Mouse (Mus musculus) heart, adult 2 months (tissue): Measurements from ENCODE around the gene Ints14. TPM values are rescaled to one million over a fixed set of nuclear protein-coding genes. Genes with fewer than 3 reads are reported as not detected.

Experiments used
- DNase-seq, 2 experiments: peaks; one replicate each; pipeline ENCODE4 v3.0.0; 2021
- H3K27ac ChIP-seq: fragments of 200-600 bp; 2 replicates; pipeline ENCODE4 v1.8.1; 2022
- H3K27me3 ChIP-seq: fragments of 200-500 bp; 2 replicates; pipeline ENCODE4 v1.6.1; 2012; ENCODE audit warnings: mild to moderate bottlenecking, low read length, inconsistent platforms, mixed read lengths; ENCODE audit not compliant: control insufficient read depth, insufficient read depth
- H3K36me3 ChIP-seq: fragments of 200-500 bp; 2 replicates; pipeline ENCODE4 v1.6.1; 2012; ENCODE audit warnings: low read length, inconsistent platforms; ENCODE audit not compliant: control insufficient read depth, insufficient read depth
- H3K4me1 ChIP-seq: fragments of 200-500 bp; 2 replicates; pipeline ENCODE4 v1.6.1; 2011; ENCODE audit warnings: low read length; ENCODE audit not compliant: control insufficient read depth, insufficient read depth
- H3K4me3 ChIP-seq: fragments of 200-600 bp; 2 replicates; pipeline ENCODE4 v1.8.1; 2022
- H3K79me2 ChIP-seq: fragments of 200-500 bp; replicated peaks from 2 replicates; pipeline ENCODE4 v1.6.1; 2012; ENCODE audit warnings: mild to moderate bottlenecking, inconsistent platforms, low read length, moderate library complexity, mixed read lengths; ENCODE audit not compliant: control insufficient read depth, insufficient read depth
- H3K9ac ChIP-seq: fragments of 200-500 bp; 2 replicates; pipeline ENCODE4 v1.6.1; 2012; ENCODE audit warnings: low read depth, mild to moderate bottlenecking, control low read depth, inconsistent platforms, low read length, mixed read lengths
- CTCF ChIP-seq: fragments of 200-600 bp; IDR thresholded peaks from 2 replicates; pipeline ENCODE4 v1.8.1; 2022; ENCODE audit warnings: antibody characterized with exemption, mild to moderate bottlenecking, moderate library complexity
- EP300 ChIP-seq: fragments of 200-500 bp; IDR thresholded peaks from 2 replicates; pipeline ENCODE4 v1.6.1; 2011; ENCODE audit warnings: low read depth, low read length, control low read depth; ENCODE audit not compliant: insufficient read depth
- POLR2A ChIP-seq: fragments of 200-500 bp; IDR thresholded peaks from 2 replicates; pipeline ENCODE4 v1.6.1; 2011; ENCODE audit warnings: mild to moderate bottlenecking, low read depth, low read length, control low read depth; ENCODE audit not compliant: insufficient read depth
- WGBS: fragments of 180-500 bp; shearing (Covaris S2); methylation state at CpG from one replicate; pipeline ENCODE4 v1.1.7; 2018; 5-methylcytosine and 5-hydroxymethylcytosine counted together
- intact Hi-C: fragments of 180-260 bp; cut with DNase I; formaldehyde crosslinking; loops from one replicate; pipeline ENCODE4 v1.15.1; 2025
- polyA plus RNA-seq: library from polyadenylated mRNA; depleted of rRNA; stranded (reverse); fragments of >200 nt; gene quantifications from 2 replicates; pipeline ENCODE4 v1.2.3, GENCODE M21; 2012
- total RNA-seq, 2 experiments: library from RNA; stranded (reverse); gene quantifications; 2 replicates each; pipeline ENCODE4 v1.2.3; 2021

Ints14 gene
- total and polyA plus RNA-seq, 3 experiments: 11.0 to 15.3 (median 14.0) TPM

DNA sequence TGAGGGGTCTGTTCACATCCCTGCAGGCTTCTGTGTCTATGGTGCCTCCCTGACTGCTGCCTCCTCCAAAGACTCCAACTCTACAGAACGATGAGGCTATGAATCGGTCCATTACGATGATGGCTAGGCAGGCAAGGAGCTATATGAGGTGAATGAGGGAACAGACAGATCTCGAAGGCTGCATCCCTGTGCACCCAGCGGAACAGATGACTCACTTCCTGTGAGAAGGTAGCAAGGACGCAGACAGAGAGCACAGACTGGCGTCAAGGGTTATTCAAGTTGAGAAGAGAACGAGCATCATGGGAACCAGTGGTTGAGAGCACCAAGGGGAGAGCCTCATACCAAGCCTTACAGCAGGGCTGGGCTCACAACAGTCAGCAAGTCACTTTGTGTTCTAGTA lies 49.9 kb downstream of the Ints14 start:
- TF ChIP-seq CTCF: no peak
- 0 out of 2 replicates have a peak, but pooled peaks have one; percentile 9 for TF ChIP-seq EP300
- Histone ChIP-seq H3K36me3 (peaks cover 2% of the 10 kb centered on the region; the same call in 1 of the 2 replicates), H3K27ac (no peak overlapping the region), H3K4me3 (no peak overlapping the region), H3K9ac (no peak overlapping the region), H3K4me1 (peaks cover 5% of the 10 kb centered on the region), H3K27me3 (no peaks in the 10 kb centered on the region), H3K79me2 (peaks cover 4% of the 10 kb centered on the region)
- 43% methylated on average over 8 of the region's 8 CpGs for WGBS
- DNase-seq: no peak
- intact Hi-C loops: no loop called here

DNA sequence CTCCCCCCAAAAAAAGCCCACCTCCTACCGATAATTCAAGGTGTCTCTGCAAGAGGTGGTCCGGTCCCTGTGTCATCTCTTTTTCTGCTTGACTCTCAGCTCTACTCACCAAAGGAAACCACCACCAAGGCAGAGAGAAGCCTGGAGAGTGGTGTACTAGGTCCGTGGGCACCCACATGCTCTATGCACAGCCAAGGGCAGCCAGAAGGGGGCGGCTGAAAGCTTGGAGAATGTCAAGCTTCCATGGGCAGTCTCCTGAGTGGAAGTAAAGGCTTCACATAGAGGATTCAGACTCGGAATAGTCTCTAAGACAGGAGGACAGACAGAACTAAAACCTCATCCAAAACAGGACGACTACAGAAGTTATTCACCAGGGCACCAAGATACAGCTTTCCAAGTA lies 50.6 kb downstream of the Ints14 start:
- no peak for DNase-seq
- no peak for TF ChIP-seq EP300
- peak; percentile 55 for TF ChIP-seq CTCF
- no peak for TF ChIP-seq POLR2A
- no peaks in the 10 kb centered on the region for H3K27me3 ChIP-seq
- H3K4me3 ChIP-seq: no peak overlapping the region
- WGBS: 57% methylated on average over 6 of the region's 6 CpGs
- peaks cover 9% of the 10 kb centered on the region for H3K4me1 ChIP-seq
- peaks cover 2% of the 10 kb centered on the region; the same call in 1 of the 2 replicates for H3K36me3 ChIP-seq
- H3K27ac ChIP-seq: no peak overlapping the region
- intact Hi-C loops: no loop called here
- H3K9ac ChIP-seq: no peak overlapping the region
- H3K79me2 ChIP-seq: peaks cover 4% of the 10 kb centered on the region

DNA sequence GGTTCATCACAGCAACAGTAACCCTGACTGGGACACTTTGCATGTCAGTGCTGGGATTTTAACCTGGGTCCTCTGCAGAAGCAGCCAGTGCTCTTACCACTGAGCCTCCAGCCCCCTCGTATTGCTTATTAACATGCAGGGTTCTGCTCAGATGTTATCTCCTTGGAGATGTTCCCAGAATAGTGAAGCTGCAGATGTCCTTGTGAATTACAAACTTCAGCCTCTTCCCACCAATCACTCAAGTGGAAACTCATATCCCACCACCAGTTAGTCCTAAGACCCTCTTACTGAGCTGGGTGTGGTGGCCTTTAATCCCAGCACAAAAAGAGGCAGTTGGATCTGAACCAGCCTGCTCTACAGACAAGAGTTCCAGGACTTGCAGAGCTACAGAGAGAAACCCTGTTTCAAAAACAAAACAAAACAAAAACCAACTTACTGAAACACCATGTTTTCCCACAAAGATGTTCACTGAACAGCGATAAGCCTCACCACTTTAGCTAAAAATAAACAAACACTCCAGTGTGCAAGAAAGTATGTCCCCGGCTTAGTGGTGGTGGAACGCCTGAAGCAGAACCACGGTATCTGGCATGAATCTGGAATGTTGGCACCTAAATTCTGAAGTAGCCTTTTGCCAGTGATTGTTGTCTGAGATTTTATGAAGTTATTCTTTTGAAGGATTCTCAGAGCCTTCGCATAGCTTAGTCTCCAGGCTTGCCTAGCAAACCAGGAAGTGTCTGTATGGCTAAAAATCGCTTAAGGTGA lies 54.9 kb downstream of the Ints14 start:
- H3K4me1 ChIP-seq: peaks cover 11% of the 10 kb centered on the region
- H3K27ac ChIP-seq: no peak overlapping the region; the same call in 1 of the 2 replicates
- H3K79me2 ChIP-seq: peaks cover 5% of the 10 kb centered on the region
- H3K36me3 ChIP-seq: peaks cover 2% of the 10 kb centered on the region; the same call in 1 of the 2 replicates
- DNase-seq: no peak
- no peaks in the 10 kb centered on the region for H3K27me3 ChIP-seq
- H3K9ac ChIP-seq: no peak overlapping the region; the same call in none of the 2 replicates
- H3K4me3 ChIP-seq: no peak overlapping the region
- TF ChIP-seq POLR2A (no peak), CTCF (no peak), EP300 (no peak)
- 30% methylated on average over 7 of the region's 7 CpGs for WGBS
- intact Hi-C loops: no loop called here

DNA sequence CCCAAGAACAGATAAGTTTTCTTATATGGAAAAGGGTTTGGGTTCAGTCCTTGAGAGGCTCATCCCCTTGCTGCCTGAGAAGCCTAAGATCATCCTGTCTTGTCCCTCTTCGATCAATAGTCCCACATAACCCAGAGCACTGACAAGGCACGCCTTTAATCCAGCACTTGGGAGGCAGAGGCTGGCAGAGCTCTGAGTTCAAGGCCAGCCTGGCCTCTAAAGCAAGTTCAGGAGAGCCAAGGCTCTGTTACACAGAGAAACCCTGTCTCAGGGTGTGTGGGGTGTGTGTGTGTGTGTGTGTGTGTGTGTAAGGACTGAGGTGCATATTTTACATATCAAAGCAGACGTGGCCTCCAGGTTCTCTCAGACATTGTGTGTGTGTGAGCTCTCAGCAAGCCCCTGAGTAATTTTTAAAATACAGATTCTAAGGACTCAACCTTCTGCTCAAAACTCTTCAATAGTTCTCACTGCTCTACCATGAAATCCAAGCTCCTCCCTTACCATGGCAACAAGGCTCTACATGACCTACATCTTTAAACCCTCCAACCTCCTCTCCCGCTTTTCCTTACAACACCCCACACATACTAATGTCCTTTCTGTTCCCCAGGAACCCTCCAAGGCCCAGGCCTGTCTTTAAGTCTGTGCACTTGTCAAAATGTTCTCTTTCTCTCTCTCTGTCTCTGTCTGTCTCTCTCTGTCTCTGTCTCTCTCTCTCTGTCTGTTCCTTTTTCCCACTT lies 55.7 kb downstream of the Ints14 start:
- Histone ChIP-seq H3K36me3 (peaks cover 2% of the 10 kb centered on the region; the same call in 1 of the 2 replicates), H3K4me3 (no peak overlapping the region), H3K4me1 (peaks cover 11% of the 10 kb centered on the region), H3K27me3 (no peaks in the 10 kb centered on the region), H3K79me2 (peaks cover 7% of the 10 kb centered on the region), H3K9ac (no peak overlapping the region; the same call in 1 of the 2 replicates), H3K27ac (no peak overlapping the region; the same call in 1 of the 2 replicates)
- no peak for DNase-seq
- intact Hi-C loops: no loop called here
- WGBS: 83% methylated on average over 4 of the region's 4 CpGs
- TF ChIP-seq POLR2A (no peak), EP300 (no peak), CTCF (no peak)

DNA sequence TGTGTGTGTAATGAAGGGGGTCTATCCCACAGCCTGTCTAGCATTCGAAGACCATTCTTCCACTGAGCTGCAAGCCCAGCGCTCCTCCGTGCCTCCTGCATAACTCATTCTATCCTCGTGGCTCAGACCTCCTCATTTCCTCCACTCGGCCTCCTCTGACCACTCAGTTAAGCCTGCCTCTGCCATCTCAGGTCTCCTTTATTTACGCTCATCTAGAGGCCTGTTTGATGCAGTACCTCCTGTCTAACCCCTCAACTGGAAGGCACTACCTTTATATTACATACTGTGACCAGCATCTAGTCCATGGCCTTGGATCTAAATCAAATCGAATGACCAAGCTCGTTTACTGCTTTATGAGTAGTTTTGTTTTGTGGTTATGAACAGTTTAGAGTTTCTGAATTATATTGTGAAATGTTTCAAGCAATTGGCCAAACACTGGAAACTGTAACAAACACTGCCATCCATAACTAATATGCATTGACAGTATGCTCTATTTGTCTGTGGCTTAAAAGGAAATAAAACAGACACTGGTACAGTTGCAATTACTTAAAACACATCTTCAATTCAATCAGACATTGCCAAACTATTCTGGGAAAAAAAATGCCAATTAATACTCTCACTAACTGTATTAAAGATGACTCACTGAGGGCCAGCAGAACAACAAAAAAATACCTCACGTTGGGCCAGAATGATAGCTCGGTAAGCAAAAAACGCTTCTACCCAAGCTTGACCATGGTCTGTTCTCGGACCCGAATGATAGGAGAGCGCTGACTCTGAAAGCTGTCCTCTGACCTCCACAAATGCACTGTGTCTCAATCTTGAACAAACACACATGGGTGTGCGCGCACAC lies 56.5 kb downstream of the Ints14 start:
- Histone ChIP-seq H3K9ac (no peak overlapping the region), H3K79me2 (peaks cover 8% of the 10 kb centered on the region), H3K4me3 (no peak overlapping the region), H3K36me3 (peaks cover 2% of the 10 kb centered on the region; the same call in 1 of the 2 replicates), H3K27ac (no peak overlapping the region), H3K27me3 (no peaks in the 10 kb centered on the region), H3K4me1 (peaks cover 11% of the 10 kb centered on the region)
- intact Hi-C loops: no loop called here
- DNase-seq: no peak
- TF ChIP-seq EP300 (no peak), POLR2A (no peak), CTCF (no peak)
- 81% methylated on average over 16 of the region's 16 CpGs for WGBS

DNA sequence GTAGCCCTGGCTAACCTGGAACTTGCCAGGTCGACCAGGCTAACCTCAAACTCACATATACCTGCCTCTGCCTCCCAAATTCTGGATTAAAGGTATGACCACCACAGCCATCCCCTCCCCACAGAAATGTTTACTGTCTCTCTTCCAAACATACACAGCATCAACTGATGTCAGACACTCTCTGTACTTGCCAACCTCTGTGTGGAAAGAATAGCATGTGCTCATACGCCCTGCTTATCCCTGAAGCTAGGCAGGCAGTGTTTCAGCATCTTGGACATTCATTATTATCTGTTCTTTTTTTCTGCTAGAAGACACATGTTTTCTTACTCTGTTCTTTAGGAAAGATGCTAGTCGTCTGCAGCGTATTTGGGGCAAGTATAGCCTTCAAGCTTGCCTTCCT lies 57.2 kb downstream of the Ints14 start:
- peaks cover 2% of the 10 kb centered on the region; the same call in 1 of the 2 replicates for H3K36me3 ChIP-seq
- no peaks in the 10 kb centered on the region for H3K27me3 ChIP-seq
- no peak overlapping the region for H3K27ac ChIP-seq
- peaks cover 8% of the 10 kb centered on the region for H3K79me2 ChIP-seq
- no peak for DNase-seq
- WGBS: 72% methylated on average over 4 of the region's 4 CpGs
- TF ChIP-seq POLR2A: no peak
- no peak for TF ChIP-seq EP300
- no peak for TF ChIP-seq CTCF
- H3K4me1 ChIP-seq: peaks cover 12% of the 10 kb centered on the region
- no peak overlapping the region for H3K9ac ChIP-seq
- H3K4me3 ChIP-seq: no peak overlapping the region
- intact Hi-C loops: no loop called here
